Mouse (Mus musculus): Measurements from ENCODE around the gene Lef1.

DNA sequence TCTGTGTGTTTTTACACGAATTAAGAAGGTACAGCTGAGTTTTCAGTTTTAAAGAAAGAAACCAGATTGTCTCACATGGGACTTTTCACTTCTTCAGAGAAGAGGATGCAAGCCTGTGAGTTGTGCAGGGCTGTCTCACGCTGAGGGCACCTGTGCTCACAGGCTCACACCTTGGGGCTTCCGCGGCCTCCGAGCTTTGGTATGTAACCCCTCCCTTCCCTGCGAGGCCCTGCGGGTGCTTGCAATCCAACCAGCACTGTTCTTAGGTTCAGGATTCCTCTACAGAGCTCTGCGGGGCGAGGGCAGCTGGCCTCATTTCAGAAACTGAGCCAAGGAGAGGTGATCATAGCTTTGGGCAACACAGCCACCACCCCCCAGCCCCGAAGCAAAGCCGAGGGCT lies 46.1 kb downstream of the Lef1 start:
- TF ChIP-seq CTCF (IDR thresholded peaks at IDR 0.05 in 2 of 3, conservative IDR thresholded peaks at IDR 0.05 in 1 of 3; ENCODE audit: control insufficient read depth in 1 of 3, insufficient read depth in 1 of 3, low read depth in 2 of 3, low read length in 3 of 3, poor library complexity in 1 of 3, severe bottlenecking in 1 of 3) (no peak), POLR2A (IDR thresholded peaks at IDR 0.05; ENCODE audit: control insufficient read depth in 1 of 2, insufficient read depth in 1 of 2, low read depth in 1 of 2, low read length in 2 of 2, poor library complexity in 1 of 2) (no peak), MAFK (IDR thresholded peaks at IDR 0.05; ENCODE audit: borderline replicate concordance, low read depth, low read length) (no peak), ZMIZ1 (IDR thresholded peaks at IDR 0.05; ENCODE audit: low read depth, low read length) (no peak), KAT2A (conservative IDR thresholded peaks at IDR 0.05; ENCODE audit: low read depth, low read length) (no peak), SIN3A (IDR thresholded peaks at IDR 0.05; ENCODE audit: low read length) (no peak), GATA1 (IDR thresholded peaks at IDR 0.05; ENCODE audit: low read depth, low read length) (no peak), EP300 (IDR thresholded peaks at IDR 0.05; ENCODE audit: low read depth in 1 of 2, low read length in 2 of 2) (no peak), MAX (IDR thresholded peaks at IDR 0.05; ENCODE audit: low read length) (no peak), RCOR1 (IDR thresholded peaks at IDR 0.05; ENCODE audit: low read depth, low read length) (no peak), RAD21 (IDR thresholded peaks at IDR 0.05; ENCODE audit: low read depth, low read length) (no peak), BHLHE40 (IDR thresholded peaks at IDR 0.05; ENCODE audit: borderline replicate concordance, low read depth, low read length) (no peak), TCF12 (IDR thresholded peaks at IDR 0.05; ENCODE audit: low read depth, low read length) (no peak), CHD2 (IDR thresholded peaks at IDR 0.05; ENCODE audit: low read length) (no peak)

Measured in MEL (cell line).